Mouse (Mus musculus): ENCODE results near the gene Nav2.

DNA sequence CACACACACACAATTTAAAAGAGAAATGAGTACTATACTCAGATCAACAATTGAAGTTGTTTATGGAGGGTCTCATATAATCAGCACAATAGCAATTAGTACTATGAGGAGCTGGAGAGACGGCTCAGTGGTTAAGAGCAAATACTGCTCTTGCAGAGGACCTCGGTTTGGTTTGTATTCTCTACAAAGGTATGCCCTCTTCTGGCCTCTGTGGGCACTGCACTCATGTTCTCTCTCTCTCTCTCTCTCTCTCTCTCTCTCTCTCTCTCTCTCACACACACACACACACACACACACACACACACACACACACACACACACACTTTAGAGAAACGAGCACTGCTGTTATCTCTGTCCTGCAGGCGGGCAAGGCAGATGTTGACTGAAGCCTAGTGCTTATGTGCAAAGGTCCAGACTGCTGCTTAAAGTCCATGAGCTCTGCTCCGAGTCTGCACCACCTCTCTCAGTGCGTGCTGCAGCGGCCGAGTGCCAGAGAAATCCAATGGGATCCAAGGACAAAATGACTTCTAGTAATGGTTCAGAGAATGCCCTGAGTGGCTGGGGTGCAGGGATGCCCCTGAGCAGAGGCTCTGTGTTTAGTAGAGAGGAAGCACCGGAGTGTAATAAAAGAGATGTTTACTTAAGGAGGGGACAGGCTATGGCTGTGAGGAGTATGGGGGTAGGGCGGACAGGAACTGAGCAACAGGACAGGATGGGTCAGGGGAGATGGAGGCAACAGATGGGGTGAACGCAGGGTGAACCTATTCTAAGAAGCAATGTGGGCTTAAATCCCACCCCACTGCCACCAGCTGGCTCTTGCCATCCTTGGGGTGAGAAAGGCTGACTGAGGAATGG lies 375.2 kb downstream of the Nav2 start:
- TF ChIP-seq CTCF (IDR thresholded peaks at IDR 0.05; ENCODE audit: low read depth, low read length): no peak
- no peak for TF ChIP-seq POLR2A (IDR thresholded peaks at IDR 0.05; ENCODE audit: insufficient read depth, low read length)

Measured in ES-Bruce4 (cell line).